Mouse (Mus musculus) brain, embryonic 14.5 days (tissue): Measurements from ENCODE around the gene Opcml.

ENCODE experiments used
- CTCF ChIP-seq: fragments of 200-500 bp; IDR thresholded peaks from 2 replicates; pipeline ENCODE4 v1.5.1; 2012; ENCODE audit warnings: inconsistent platforms, mild to moderate bottlenecking, moderate library complexity, borderline replicate concordance; ENCODE audit not compliant: insufficient read depth, insufficient read length; ENCODE audit errors: extremely low read depth
- POLR2A ChIP-seq: fragments of 200-500 bp; IDR thresholded peaks from 2 replicates; pipeline ENCODE4 v1.6.1; 2012; ENCODE audit warnings: mild to moderate bottlenecking, inconsistent platforms, borderline replicate concordance; ENCODE audit not compliant: poor library complexity, insufficient read depth, insufficient read length, severe bottlenecking; ENCODE audit errors: extremely low read depth

DNA sequence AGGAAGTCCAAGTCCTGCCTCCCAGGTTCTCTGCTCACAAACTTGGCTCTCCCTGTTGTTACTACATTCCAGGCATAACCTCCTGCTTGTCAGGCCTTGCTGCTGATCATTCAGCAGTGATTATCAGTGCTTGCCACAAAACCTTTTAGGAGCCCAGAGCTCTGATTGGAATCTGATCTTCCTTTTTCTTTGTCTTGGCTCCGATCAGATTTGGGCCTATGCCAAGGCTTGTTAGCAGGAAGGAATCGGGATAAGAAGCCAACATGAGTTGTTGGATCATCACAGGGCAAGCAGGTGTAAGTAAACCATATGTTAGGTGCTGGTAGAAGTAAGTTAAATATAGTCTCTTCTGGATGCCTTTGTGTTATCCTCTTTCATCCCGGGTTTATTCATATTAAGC is 954.2 kb downstream of the Opcml start:
- TF ChIP-seq CTCF: no peak
- no peak for TF ChIP-seq POLR2A
